Mouse (Mus musculus) cerebellum, adult 11 months (tissue): ENCODE measurements at regions not wholly inside any gene's neighbourhood (a gene's known extent, or its start where the extent isn't known, plus 50 kb on each side); places are given as distances from the start of the nearest gene placed in this dataset.
A peak's percentile ranks its signal among the peaks of the same experiment; 100 is the strongest.

ENCODE experiments used
- DNase-seq: peaks from one replicate; pipeline ENCODE4 v3.0.0; 2022

GRCm38 (mm10) chrX:105583386-105583785 is 83.8 kb downstream of the Cypt2 start:
- DNase-seq = peak; percentile 77
